Mouse (Mus musculus): ENCODE data around the gene Inpp5d.

GRCm38 (mm10) chr1:87667006-87667405 is 46.9 kb downstream of the Inpp5d start:
- no peak for TF ChIP-seq CTCF (IDR thresholded peaks at IDR 0.05; ENCODE audit: extremely low read depth, insufficient read depth, insufficient read length, insufficient replicate concordance)
- no peak for TF ChIP-seq POLR2A (IDR thresholded peaks at IDR 0.05; ENCODE audit: low read depth, low read length)
